Mouse (Mus musculus): ENCODE measurements at regions not wholly inside any gene's neighbourhood (a gene's known extent, or its start where the extent isn't known, plus 50 kb on each side); places are given as distances from the start of the nearest gene placed in this dataset.
A peak's percentile ranks its signal among the peaks of the same experiment; 100 is the strongest.

- no peaks in the 10 kb centered on the region for H3K36me3 ChIP-seq (ENCODE audit: control insufficient read depth, insufficient read depth, low read length)
- no peak overlapping the region for H3K9ac ChIP-seq (ENCODE audit: low read depth, low read length)
- H3K4me2 ChIP-seq (replicated peaks; ENCODE audit: low read depth, low read length), result no peak overlapping the region
- H3K9me3 ChIP-seq (ENCODE audit: control insufficient read depth, low read length), result no peaks in the 10 kb centered on the region
- H3K4me1 ChIP-seq (replicated peaks; ENCODE audit: control insufficient read depth, insufficient read depth, low read length), result no peaks in the 10 kb centered on the region
- H3K27ac ChIP-seq (ENCODE audit: low read depth, low read length), result no peak overlapping the region
- 34% methylated on average over 6 of the region's 6 CpGs for WGBS
- no peak overlapping the region for H3K4me3 ChIP-seq (ENCODE audit: low read depth, low read length)
- ATAC-seq (ENCODE audit: low FRiP score), result no peak
- H3K27me3 ChIP-seq (ENCODE audit: control insufficient read depth, insufficient read depth, low read length), result no peaks in the 10 kb centered on the region
- DNase-seq (ENCODE audit: low spot score), result no peak
Measured at GRCm38 (mm10) chr16:5382228-5382884, 126.6 kb upstream of the Eef2kmt start.

- Histone ChIP-seq H3K27ac (ENCODE audit: low read depth, low read length) (no peak overlapping the region), H3K4me1 (replicated peaks; ENCODE audit: control insufficient read depth, insufficient read depth, low read length) (no peaks in the 10 kb centered on the region), H3K36me3 (ENCODE audit: control insufficient read depth, insufficient read depth, low read length) (no peaks in the 10 kb centered on the region), H3K27me3 (ENCODE audit: control insufficient read depth, insufficient read depth, low read length) (no peaks in the 10 kb centered on the region), H3K4me3 (ENCODE audit: low read depth, low read length) (no peak overlapping the region), H3K9me3 (ENCODE audit: control insufficient read depth, low read length) (no peaks in the 10 kb centered on the region), H3K4me2 (replicated peaks; ENCODE audit: low read depth, low read length) (no peak overlapping the region), H3K9ac (ENCODE audit: low read depth, low read length) (no peak overlapping the region)
- DNase-seq (ENCODE audit: low spot score) (no peak), ATAC-seq (ENCODE audit: low FRiP score) (no peak)
- 88% methylated on average over 3 of the region's 3 CpGs for WGBS
Measured at GRCm38 (mm10) chr16:5380626-5381025, 124.8 kb upstream of the Eef2kmt start.

GRCm38 (mm10) chr16:5377001-5377400 lies 121.2 kb upstream of the Eef2kmt start:
- Histone ChIP-seq H3K4me3 (ENCODE audit: low read depth, low read length) (no peak overlapping the region), H3K9ac (ENCODE audit: low read depth, low read length) (no peak overlapping the region), H3K4me1 (replicated peaks; ENCODE audit: control insufficient read depth, insufficient read depth, low read length) (no peaks in the 10 kb centered on the region), H3K27me3 (ENCODE audit: control insufficient read depth, insufficient read depth, low read length) (no peaks in the 10 kb centered on the region), H3K9me3 (ENCODE audit: control insufficient read depth, low read length) (no peaks in the 10 kb centered on the region), H3K27ac (ENCODE audit: low read depth, low read length) (no peak overlapping the region), H3K4me2 (replicated peaks; ENCODE audit: low read depth, low read length) (no peak overlapping the region), H3K36me3 (ENCODE audit: control insufficient read depth, insufficient read depth, low read length) (no peaks in the 10 kb centered on the region)
- 83% methylated on average over 3 of the region's 3 CpGs for WGBS
- DNase-seq (ENCODE audit: low spot score) (no peak), ATAC-seq (ENCODE audit: low FRiP score) (no peak)

- Histone ChIP-seq H3K9me3 (ENCODE audit: control insufficient read depth, low read length) (no peaks in the 10 kb centered on the region), H3K4me3 (ENCODE audit: low read depth, low read length) (no peak overlapping the region), H3K4me1 (replicated peaks; ENCODE audit: control insufficient read depth, insufficient read depth, low read length) (no peaks in the 10 kb centered on the region), H3K4me2 (replicated peaks; ENCODE audit: low read depth, low read length) (no peak overlapping the region), H3K9ac (ENCODE audit: low read depth, low read length) (no peak overlapping the region), H3K27me3 (ENCODE audit: control insufficient read depth, insufficient read depth, low read length) (no peaks in the 10 kb centered on the region), H3K27ac (ENCODE audit: low read depth, low read length) (no peak overlapping the region), H3K36me3 (ENCODE audit: control insufficient read depth, insufficient read depth, low read length) (no peaks in the 10 kb centered on the region)
- 62% methylated on average over 6 of the region's 6 CpGs for WGBS
- ATAC-seq (ENCODE audit: low FRiP score), result no peak
- DNase-seq (ENCODE audit: low spot score), result no peak
Measured at GRCm38 (mm10) chr16:5374818-5375605, 119.2 kb upstream of the Eef2kmt start.

- Histone ChIP-seq H3K9me3 (ENCODE audit: control insufficient read depth, low read length) (no peaks in the 10 kb centered on the region), H3K9ac (ENCODE audit: low read depth, low read length) (no peak overlapping the region), H3K4me2 (replicated peaks; ENCODE audit: low read depth, low read length) (no peak overlapping the region), H3K36me3 (ENCODE audit: control insufficient read depth, insufficient read depth, low read length) (no peaks in the 10 kb centered on the region), H3K4me1 (replicated peaks; ENCODE audit: control insufficient read depth, insufficient read depth, low read length) (0 out of 2 replicates have a peak, but pooled peaks cover 3% of the 10 kb centered on the region), H3K27me3 (ENCODE audit: control insufficient read depth, insufficient read depth, low read length) (no peaks in the 10 kb centered on the region), H3K4me3 (ENCODE audit: low read depth, low read length) (no peak overlapping the region), H3K27ac (ENCODE audit: low read depth, low read length) (no peak overlapping the region)
- no peak for ATAC-seq (ENCODE audit: low FRiP score)
- 90% methylated on average over 4 of the region's 4 CpGs for WGBS
- DNase-seq (ENCODE audit: low spot score), result no peak
Measured at GRCm38 (mm10) chr16:5371175-5371893, 115.6 kb upstream of the Eef2kmt start.

GRCm38 (mm10) chr16:5370496-5370895 lies 114.7 kb upstream of the Eef2kmt start:
- Histone ChIP-seq H3K27ac (ENCODE audit: low read depth, low read length) (no peak overlapping the region), H3K9me3 (ENCODE audit: control insufficient read depth, low read length) (no peaks in the 10 kb centered on the region), H3K4me3 (ENCODE audit: low read depth, low read length) (no peak overlapping the region), H3K36me3 (ENCODE audit: control insufficient read depth, insufficient read depth, low read length) (no peaks in the 10 kb centered on the region), H3K4me2 (replicated peaks; ENCODE audit: low read depth, low read length) (no peak overlapping the region), H3K9ac (ENCODE audit: low read depth, low read length) (no peak overlapping the region), H3K27me3 (ENCODE audit: control insufficient read depth, insufficient read depth, low read length) (no peaks in the 10 kb centered on the region), H3K4me1 (replicated peaks; ENCODE audit: control insufficient read depth, insufficient read depth, low read length) (0 out of 2 replicates have a peak, but pooled peaks cover 3% of the 10 kb centered on the region)
- ATAC-seq (ENCODE audit: low FRiP score), result no peak
- DNase-seq (ENCODE audit: low spot score), result no peak

GRCm38 (mm10) chr16:5368897-5369558 lies 113.2 kb upstream of the Eef2kmt start:
- peak; percentile 38 for DNase-seq (ENCODE audit: low spot score)
- H3K27ac ChIP-seq (ENCODE audit: low read depth, low read length), result no peak overlapping the region
- H3K27me3 ChIP-seq (ENCODE audit: control insufficient read depth, insufficient read depth, low read length), result no peaks in the 10 kb centered on the region
- no peak overlapping the region; the same call in 1 of the 2 replicates for H3K4me2 ChIP-seq (replicated peaks; ENCODE audit: low read depth, low read length)
- no peak overlapping the region for H3K4me3 ChIP-seq (ENCODE audit: low read depth, low read length)
- ATAC-seq (ENCODE audit: low FRiP score), result peak; percentile 69; the same call in 1 of the 2 replicates
- H3K36me3 ChIP-seq (ENCODE audit: control insufficient read depth, insufficient read depth, low read length), result no peaks in the 10 kb centered on the region
- 37% methylated on average over 7 of the region's 7 CpGs for WGBS
- no peaks in the 10 kb centered on the region for H3K9me3 ChIP-seq (ENCODE audit: control insufficient read depth, low read length)
- 0 out of 2 replicates have a peak, but pooled peaks cover 3% of the 10 kb centered on the region for H3K4me1 ChIP-seq (replicated peaks; ENCODE audit: control insufficient read depth, insufficient read depth, low read length)
- H3K9ac ChIP-seq (ENCODE audit: low read depth, low read length), result no peak overlapping the region

GRCm38 (mm10) chr16:5368357-5368756 lies 112.6 kb upstream of the Eef2kmt start:
- ATAC-seq (ENCODE audit: low FRiP score) (no peak), DNase-seq (ENCODE audit: low spot score) (no peak)
- 76% methylated on average over 8 of the region's 8 CpGs for WGBS
- Histone ChIP-seq H3K27ac (ENCODE audit: low read depth, low read length) (no peak overlapping the region), H3K27me3 (ENCODE audit: control insufficient read depth, insufficient read depth, low read length) (no peaks in the 10 kb centered on the region), H3K36me3 (ENCODE audit: control insufficient read depth, insufficient read depth, low read length) (no peaks in the 10 kb centered on the region), H3K4me3 (ENCODE audit: low read depth, low read length) (no peak overlapping the region), H3K9ac (ENCODE audit: low read depth, low read length) (no peak overlapping the region), H3K9me3 (ENCODE audit: control insufficient read depth, low read length) (no peaks in the 10 kb centered on the region), H3K4me1 (replicated peaks; ENCODE audit: control insufficient read depth, insufficient read depth, low read length) (0 out of 2 replicates have a peak, but pooled peaks cover 3% of the 10 kb centered on the region), H3K4me2 (replicated peaks; ENCODE audit: low read depth, low read length) (no peak overlapping the region)

All from hindbrain, embryonic 11.5 days (tissue).